Mouse (Mus musculus) neural tube, embryonic 13.5 days (tissue): ENCODE data around the gene Itfg2. TPM values are rescaled to one million over a fixed set of nuclear protein-coding genes. Genes with fewer than 3 reads are reported as not detected.

Experiments
- ATAC-seq: fragments of 200-750 bp; cut with Nextera tagmentation; 2 replicates; pipeline ENCODE4 v1.8.0; 2017; ENCODE audit warnings: low read depth, mild to moderate bottlenecking, moderate TSS enrichment, moderate library complexity
- H3K27ac ChIP-seq: fragments of 300-500 bp; sonication (generic); replicated peaks from 2 replicates; pipeline ENCODE4 v1.5.1; 2015; ENCODE audit warnings: moderate library complexity, mild to moderate bottlenecking, inconsistent platforms
- H3K27me3 ChIP-seq: fragments of 300-500 bp; sonication (generic); 2 replicates; pipeline ENCODE4 v1.6.1; 2015; ENCODE audit warnings: mild to moderate bottlenecking, inconsistent platforms
- H3K36me3 ChIP-seq: fragments of 300-500 bp; sonication (generic); 2 replicates; pipeline ENCODE4 v1.6.1; 2015; ENCODE audit warnings: mild to moderate bottlenecking, inconsistent platforms
- H3K4me1 ChIP-seq: fragments of 300-500 bp; sonication (generic); replicated peaks from 2 replicates; pipeline ENCODE4 v1.6.1; 2015; ENCODE audit warnings: inconsistent platforms
- H3K4me2 ChIP-seq: fragments of 300-500 bp; sonication (generic); 2 replicates; pipeline ENCODE4 v1.6.1; 2015; ENCODE audit warnings: inconsistent platforms, mild to moderate bottlenecking, moderate library complexity
- H3K4me3 ChIP-seq: fragments of 300-500 bp; sonication (generic); 2 replicates; pipeline ENCODE4 v1.5.1; 2015; ENCODE audit warnings: mild to moderate bottlenecking, inconsistent platforms
- H3K9ac ChIP-seq: fragments of 300-500 bp; sonication (generic); 2 replicates; pipeline ENCODE4 v1.6.1; 2015; ENCODE audit warnings: moderate library complexity, mild to moderate bottlenecking, inconsistent platforms
- H3K9me3 ChIP-seq: fragments of 300-500 bp; sonication (generic); 2 replicates; pipeline ENCODE4 v1.6.1; 2016; ENCODE audit warnings: inconsistent platforms
- WGBS: fragments of 180-500 bp; shearing (Covaris S2); methylation state at CpG from one replicate; pipeline ENCODE4 v1.1.7; 2015; 5-methylcytosine and 5-hydroxymethylcytosine counted together
- polyA plus RNA-seq: library from polyadenylated mRNA; unstranded; fragments of >200 nt; fragmentation: Nextera tagmentation; extraction: Ambion mirVana; gene quantifications from 2 replicates; pipeline ENCODE4 v1.2.1, GENCODE M21; 2015

Gene Itfg2
- polyA plus RNA-seq, 1 experiment from 2014 or later = 41.4 TPM

GRCm38 (mm10) chr6:128375192-128375591 lies 49.5 kb downstream of the Itfg2 start, which contains the start of the genes Tex52 and Gm44596:
Gene Tex52 (plus strand): TSS chr6:128375456.
Gene Gm44596 (plus strand): TSS chr6:128375503.
- no peaks in the 10 kb centered on the region for H3K27me3 ChIP-seq
- no peaks in the 10 kb centered on the region for H3K9me3 ChIP-seq
- peaks cover 7% of the 10 kb centered on the region; the same call in 1 of the 2 replicates for H3K4me1 ChIP-seq
- no peak within 1 kb of the TSS for H3K4me2 ChIP-seq
- peak; percentile 69 for ATAC-seq
- 0 out of 2 replicates have a peak within 1 kb of the TSS, but pooled peaks have one; percentile 12 for H3K9ac ChIP-seq
- H3K4me3 ChIP-seq = no peak within 1 kb of the TSS
- 27% methylated on average over 6 of the region's 6 CpGs for WGBS
- H3K27ac ChIP-seq = 0 out of 2 replicates have a peak within 1 kb of the TSS, but pooled peaks have one; percentile 23
- H3K36me3 ChIP-seq = peaks cover 38% of the 10 kb centered on the region

GRCm38 (mm10) chr6:128370040-128370439 lies 54.7 kb downstream of the Itfg2 start:
- ATAC-seq = no peak
- H3K4me2 ChIP-seq = no peak overlapping the region
- peaks cover 4% of the 10 kb centered on the region; the same call in 1 of the 2 replicates for H3K4me1 ChIP-seq
- 93% methylated on average over 5 of the region's 5 CpGs for WGBS
- H3K27me3 ChIP-seq = no peaks in the 10 kb centered on the region
- H3K27ac ChIP-seq = no peak overlapping the region
- H3K36me3 ChIP-seq = peaks cover 63% of the 10 kb centered on the region
- H3K9ac ChIP-seq = no peak overlapping the region
- no peaks in the 10 kb centered on the region for H3K9me3 ChIP-seq
- H3K4me3 ChIP-seq = no peak overlapping the region

GRCm38 (mm10) chr6:128366466-128366865 lies 58.3 kb downstream of the Itfg2 start:
- Histone ChIP-seq H3K9ac (no peak overlapping the region), H3K4me1 (peaks cover 11% of the 10 kb centered on the region), H3K36me3 (peaks cover 37% of the 10 kb centered on the region), H3K27me3 (no peaks in the 10 kb centered on the region), H3K4me3 (no peak overlapping the region), H3K4me2 (no peak overlapping the region), H3K9me3 (no peaks in the 10 kb centered on the region), H3K27ac (no peak overlapping the region)
- 95% methylated on average over 5 of the region's 5 CpGs for WGBS
- ATAC-seq = no peak

GRCm38 (mm10) chr6:128364721-128365120 lies 60.0 kb downstream of the Itfg2 start:
- Histone ChIP-seq H3K27me3 (no peaks in the 10 kb centered on the region), H3K27ac (no peak overlapping the region), H3K9me3 (no peaks in the 10 kb centered on the region), H3K4me2 (no peak overlapping the region), H3K4me3 (no peak overlapping the region), H3K9ac (no peak overlapping the region), H3K36me3 (peaks cover 22% of the 10 kb centered on the region), H3K4me1 (peaks cover 28% of the 10 kb centered on the region)
- ATAC-seq = no peak
- WGBS = 71% methylated on average over 6 of the region's 6 CpGs

GRCm38 (mm10) chr6:128363007-128363825 lies 61.5 kb downstream of the Itfg2 start:
- H3K36me3 ChIP-seq = peaks cover 22% of the 10 kb centered on the region
- WGBS = 1% methylated on average over 45 of the region's 46 CpGs
- peak overlapping the region; percentile 87 for H3K9ac ChIP-seq
- peak overlapping the region; percentile 81 for H3K4me3 ChIP-seq
- H3K27ac ChIP-seq = peak overlapping the region; percentile 90
- no peaks in the 10 kb centered on the region for H3K27me3 ChIP-seq
- H3K9me3 ChIP-seq = no peaks in the 10 kb centered on the region
- ATAC-seq = no peak; the same call in 1 of the 2 replicates
- H3K4me1 ChIP-seq = peaks cover 31% of the 10 kb centered on the region
- peak overlapping the region; percentile 98 for H3K4me2 ChIP-seq

GRCm38 (mm10) chr6:128362381-128363006 lies 62.2 kb downstream of the Itfg2 start, which contains the start of the genes Rhno1 and Foxm1:
Gene Rhno1 (minus strand): TSS chr6:128362911.
Gene Foxm1 (plus strand): TSS chr6:128362967.
- whole genome bisulfite sequencing = under 1% methylated on average over 54 of the region's 76 CpGs
- H3K36me3 ChIP-seq = peaks cover 24% of the 10 kb centered on the region
- peaks cover 31% of the 10 kb centered on the region for H3K4me1 ChIP-seq
- peak within 1 kb of the TSS; percentile 87 for H3K9ac ChIP-seq
- peak within 1 kb of the TSS; percentile 98 for H3K4me2 ChIP-seq
- no peaks in the 10 kb centered on the region for H3K27me3 ChIP-seq
- peak within 1 kb of the TSS; percentile 81 for H3K4me3 ChIP-seq
- H3K9me3 ChIP-seq = no peaks in the 10 kb centered on the region
- peak within 1 kb of the TSS; percentile 90 for H3K27ac ChIP-seq
- peak; percentile 91 for ATAC-seq

GRCm38 (mm10) chr6:128361901-128362300 lies 62.8 kb downstream of the Itfg2 start:
- Histone ChIP-seq H3K4me1 (peaks cover 31% of the 10 kb centered on the region), H3K27ac (peak overlapping the region; percentile 90), H3K27me3 (no peaks in the 10 kb centered on the region), H3K9me3 (no peaks in the 10 kb centered on the region), H3K9ac (peak overlapping the region; percentile 87), H3K4me2 (peak overlapping the region; percentile 98), H3K4me3 (peak overlapping the region; percentile 81), H3K36me3 (peaks cover 23% of the 10 kb centered on the region)
- no peak for ATAC-seq
- 18% methylated on average over 9 of the region's 9 CpGs for WGBS

Other genes starting within 250 kb of the Itfg2 start
- 0.95 and 1.2 TPM in 2 replicates for gene Tead4, start 124.1 kb downstream of the Itfg2 start, polyA plus RNA-seq
- 20.8 and 21.0 TPM in 2 replicates for gene Tulp3, start 69.1 kb downstream of the Itfg2 start, polyA plus RNA-seq
- gene Rhno1, start 62.0 kb downstream of the Itfg2 start, polyA plus RNA-seq = 101 and 115 TPM in 2 replicates
- 7.2 and 9.4 TPM in 2 replicates for gene Foxm1, start 62.0 kb downstream of the Itfg2 start, polyA plus RNA-seq
- 0.53 TPM in 1 of 2 replicates, not detected in the other for gene Tex52, start 49.5 kb downstream of the Itfg2 start, polyA plus RNA-seq
- gene Gm44596, start 49.4 kb downstream of the Itfg2 start, polyA plus RNA-seq = not detected in 2 replicates
- 7.1 and 8.6 TPM in 2 replicates for gene Nrip2, start 25.6 kb downstream of the Itfg2 start, polyA plus RNA-seq
- 339 and 363 TPM in 2 replicates for gene Fkbp4, start 13.7 kb upstream of the Itfg2 start, polyA plus RNA-seq
- 0.21 and 0.34 TPM in 2 replicates for gene Pzp, start 101.8 kb upstream of the Itfg2 start, polyA plus RNA-seq
- gene A2ml1, start 156.7 kb upstream of the Itfg2 start, polyA plus RNA-seq = 0.91 and 1.4 TPM in 2 replicates
- gene Klrb1a, start 198.6 kb upstream of the Itfg2 start, polyA plus RNA-seq = not detected in 2 replicates
- not detected in 2 replicates for gene Clec2h, start 237.5 kb upstream of the Itfg2 start, polyA plus RNA-seq